Mouse (Mus musculus) stomach, postnatal 0 days (tissue): ENCODE data around the gene Pla2g4b. TPM values are rescaled to one million over a fixed set of nuclear protein-coding genes. Genes with fewer than 3 reads are reported as not detected.

ENCODE experiments used
- ATAC-seq: fragments of 200-750 bp; cut with Nextera tagmentation; 2 replicates; pipeline ENCODE4 v1.8.0; 2017; ENCODE audit not compliant: low FRiP score, low TSS enrichment
- DNase-seq: peaks from one replicate; pipeline ENCODE4 v3.0.0-alpha.2; 2016; ENCODE audit warnings: low spot score
- H3K27ac ChIP-seq: fragments of 300-500 bp; sonication (generic); replicated peaks from 2 replicates; pipeline ENCODE4 v1.5.1; 2014; ENCODE audit warnings: mild to moderate bottlenecking, control low read depth
- H3K27me3 ChIP-seq: fragments of 300-500 bp; sonication (generic); 2 replicates; pipeline ENCODE4 v1.6.1; 2014; ENCODE audit warnings: low read length; ENCODE audit not compliant: control insufficient read depth, insufficient read depth
- H3K36me3 ChIP-seq: fragments of 300-500 bp; sonication (generic); 2 replicates; pipeline ENCODE4 v1.6.1; 2014; ENCODE audit warnings: low read length, mixed read lengths; ENCODE audit not compliant: control insufficient read depth, insufficient read depth
- H3K4me1 ChIP-seq: fragments of 300-500 bp; sonication (generic); replicated peaks from 2 replicates; pipeline ENCODE4 v1.6.1; 2014; ENCODE audit warnings: antibody characterized with exemption; ENCODE audit not compliant: control insufficient read depth, insufficient read depth
- H3K4me2 ChIP-seq: fragments of 300-500 bp; sonication (generic); replicated peaks from 2 replicates; pipeline ENCODE4 v1.6.1; 2014; ENCODE audit warnings: low read depth, mild to moderate bottlenecking, control low read depth, moderate library complexity
- H3K4me3 ChIP-seq: fragments of 300-500 bp; sonication (generic); 2 replicates; pipeline ENCODE4 v1.5.1; 2014; ENCODE audit warnings: low read depth, low read length, control low read depth
- H3K9ac ChIP-seq: fragments of 300-500 bp; sonication (generic); 2 replicates; pipeline ENCODE4 v1.6.1; 2014; ENCODE audit warnings: mild to moderate bottlenecking, low read length, control low read depth, mixed read lengths
- H3K9me3 ChIP-seq: fragments of 300-500 bp; sonication (generic); 2 replicates; pipeline ENCODE4 v1.6.1; 2016; ENCODE audit warnings: low read length; ENCODE audit not compliant: control insufficient read depth
- CTCF ChIP-seq: IDR thresholded peaks from 2 replicates; pipeline ENCODE4 v1.5.1; 2016; ENCODE audit warnings: antibody characterized with exemption, low read depth, mild to moderate bottlenecking, moderate library complexity
- EP300 ChIP-seq: optimal IDR thresholded peaks from 2 replicates; pipeline ENCODE3; 2016; ENCODE audit warnings: antibody characterized with exemption
- WGBS: fragments of 180-500 bp; shearing (Covaris S2); extraction: QIAGEN DNeasy Blood & Tissue Kit; methylation state at CpG from one replicate; pipeline ENCODE4 v1.1.7; 2014; 5-methylcytosine and 5-hydroxymethylcytosine counted together
- polyA plus RNA-seq: library from polyadenylated mRNA; unstranded; fragments of >200 nt; fragmentation: Nextera tagmentation; extraction: Ambion mirVana; gene quantifications from 2 replicates; pipeline ENCODE4 v1.2.1, GENCODE M21; 2015

Pla2g4b gene
- polyA plus RNA-seq, 1 experiment from 2014 or later, result 8.0 TPM

DNA sequence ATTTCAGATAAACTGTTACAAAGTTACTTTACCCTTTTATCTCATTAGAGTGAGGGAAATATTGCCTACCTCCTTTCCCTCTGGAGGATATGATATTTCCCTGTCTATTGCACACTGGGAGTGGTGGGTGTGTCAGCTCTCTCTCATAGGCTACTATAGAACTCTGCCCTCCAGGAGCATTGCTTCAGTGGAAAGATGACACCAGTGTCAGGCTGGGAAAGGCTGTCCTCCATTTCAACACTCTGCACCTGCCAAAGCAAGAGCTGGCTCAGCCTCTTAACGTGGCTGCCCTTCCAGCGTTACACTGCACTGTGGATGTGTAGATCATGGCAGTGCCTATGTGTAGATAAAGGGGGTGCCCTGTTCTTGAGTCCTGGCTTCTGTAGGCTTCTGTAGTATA is 40.9 kb upstream of the Pla2g4b start:
- ATAC-seq, result no peak
- TF ChIP-seq EP300 (no peak), CTCF (no peak)
- H3K4me3 ChIP-seq, result no peak overlapping the region
- no peaks in the 10 kb centered on the region for H3K27me3 ChIP-seq
- H3K9me3 ChIP-seq, result no peaks in the 10 kb centered on the region
- 78% methylated on average over 2 of the region's 2 CpGs for WGBS
- H3K36me3 ChIP-seq, result no peaks in the 10 kb centered on the region
- peaks cover 3% of the 10 kb centered on the region for H3K4me1 ChIP-seq
- H3K9ac ChIP-seq, result no peak overlapping the region
- no peak for DNase-seq
- no peak overlapping the region for H3K27ac ChIP-seq
- H3K4me2 ChIP-seq, result no peak overlapping the region

DNA sequence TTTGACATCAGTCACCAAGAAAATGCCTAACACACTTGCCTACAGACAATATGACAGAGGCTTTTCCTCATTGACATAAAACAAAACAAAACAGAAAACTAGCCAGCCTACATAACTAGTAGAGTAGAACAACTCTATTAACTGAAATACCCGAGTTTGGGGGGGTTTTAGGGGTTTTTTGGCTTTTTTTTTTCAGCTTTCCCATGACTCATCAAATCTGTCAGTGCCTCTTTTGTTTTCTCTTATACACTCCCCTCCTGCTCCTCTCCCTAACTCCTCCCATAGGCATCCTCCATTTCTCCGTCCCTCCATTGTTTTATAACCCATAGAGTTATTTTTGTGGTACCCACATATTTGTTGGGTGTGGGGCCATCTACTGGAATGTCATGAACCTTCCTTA is 39.7 kb upstream of the Pla2g4b start:
- no peak overlapping the region for H3K9ac ChIP-seq
- no peak overlapping the region for H3K4me3 ChIP-seq
- ATAC-seq (no peak), DNase-seq (no peak)
- no peak overlapping the region for H3K4me2 ChIP-seq
- H3K27me3 ChIP-seq, result no peaks in the 10 kb centered on the region
- no peak overlapping the region for H3K27ac ChIP-seq
- H3K36me3 ChIP-seq, result no peaks in the 10 kb centered on the region
- H3K4me1 ChIP-seq, result peaks cover 3% of the 10 kb centered on the region
- H3K9me3 ChIP-seq, result no peaks in the 10 kb centered on the region
- WGBS, result 46% methylated on average over 2 of the region's 2 CpGs
- TF ChIP-seq EP300, result no peak

DNA sequence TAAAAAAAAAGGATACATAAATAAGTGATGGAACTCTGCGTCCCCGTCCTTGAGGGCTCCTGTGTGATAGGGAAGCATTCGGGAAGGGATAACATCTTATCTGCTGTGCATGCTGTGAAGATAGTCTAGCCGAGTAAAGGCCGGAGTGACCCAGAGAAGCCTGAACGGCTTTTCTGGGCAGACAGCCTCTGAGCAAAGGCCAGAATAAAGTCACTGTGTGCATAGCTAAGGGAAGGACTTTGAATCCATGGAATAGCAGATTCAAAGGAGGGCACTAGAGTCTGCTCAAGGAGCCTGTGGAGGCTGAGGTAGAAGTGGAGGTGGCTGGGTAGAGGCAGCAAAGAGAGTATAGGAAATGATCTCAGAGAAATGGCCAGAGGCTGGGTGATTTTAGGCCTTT is 38.4 kb upstream of the Pla2g4b start:
- Histone ChIP-seq H3K27ac (peak overlapping the region; percentile 81), H3K36me3 (0 out of 2 replicates have a peak, but pooled peaks cover 3% of the 10 kb centered on the region), H3K9me3 (no peaks in the 10 kb centered on the region), H3K4me1 (peaks cover 3% of the 10 kb centered on the region), H3K4me3 (no peak overlapping the region), H3K4me2 (no peak overlapping the region), H3K9ac (no peak overlapping the region), H3K27me3 (no peaks in the 10 kb centered on the region)
- ATAC-seq (no peak), DNase-seq (no peak)
- TF ChIP-seq EP300, result no peak
- TF ChIP-seq CTCF, result no peak
- 83% methylated on average over 6 of the region's 6 CpGs for WGBS

DNA sequence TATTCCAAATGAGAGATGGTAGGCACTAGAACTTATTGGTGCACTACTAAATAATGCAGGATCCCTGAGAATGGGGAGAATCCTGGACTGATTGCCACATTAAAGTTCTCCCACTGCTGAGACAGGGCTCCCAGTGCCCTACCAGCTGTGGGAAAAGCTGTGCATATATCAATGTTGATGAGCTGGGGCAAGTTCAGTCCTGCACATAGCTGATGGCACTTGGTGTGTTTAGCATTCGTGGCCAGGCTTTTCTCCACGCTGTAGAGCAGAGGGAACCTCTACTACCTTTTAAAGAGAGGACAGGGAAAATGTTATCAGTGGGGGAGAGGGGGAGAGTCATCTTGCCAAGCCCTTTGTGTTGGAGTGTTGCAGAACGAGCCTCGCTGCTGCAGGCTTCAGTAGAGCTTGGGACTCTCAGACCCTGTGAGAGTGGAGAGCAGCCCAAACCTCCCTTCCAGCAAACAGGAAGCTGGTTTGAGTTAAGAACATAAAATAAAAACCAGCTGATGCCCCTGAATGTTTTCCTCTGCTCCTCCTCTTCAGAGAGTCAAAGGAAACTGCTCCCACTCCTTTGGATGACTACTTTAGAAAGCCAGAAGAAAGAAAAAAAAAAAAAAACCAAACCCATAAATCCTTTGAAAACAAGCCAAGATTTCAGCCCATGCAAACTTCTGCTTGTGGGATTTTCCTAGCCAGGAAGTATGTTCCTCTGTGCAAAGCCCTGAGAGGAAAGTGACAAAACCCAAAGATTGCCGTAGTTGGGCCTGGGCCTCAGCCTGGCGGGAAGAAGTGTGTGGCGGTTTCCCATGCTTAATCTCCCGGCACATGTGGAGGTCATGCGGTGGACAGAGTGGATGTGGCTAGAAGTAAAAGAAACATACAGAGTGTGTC is 37.6 kb upstream of the Pla2g4b start:
- Histone ChIP-seq H3K4me2 (no peak overlapping the region), H3K36me3 (0 out of 2 replicates have a peak, but pooled peaks cover 3% of the 10 kb centered on the region), H3K27ac (peak overlapping the region; percentile 81), H3K4me3 (no peak overlapping the region), H3K4me1 (peaks cover 3% of the 10 kb centered on the region), H3K27me3 (no peaks in the 10 kb centered on the region), H3K9ac (no peak overlapping the region), H3K9me3 (no peaks in the 10 kb centered on the region)
- DNase-seq (no peak), ATAC-seq (no peak)
- 25% methylated on average over 9 of the region's 9 CpGs for WGBS
- no peak for TF ChIP-seq CTCF
- TF ChIP-seq EP300, result no peak

DNA sequence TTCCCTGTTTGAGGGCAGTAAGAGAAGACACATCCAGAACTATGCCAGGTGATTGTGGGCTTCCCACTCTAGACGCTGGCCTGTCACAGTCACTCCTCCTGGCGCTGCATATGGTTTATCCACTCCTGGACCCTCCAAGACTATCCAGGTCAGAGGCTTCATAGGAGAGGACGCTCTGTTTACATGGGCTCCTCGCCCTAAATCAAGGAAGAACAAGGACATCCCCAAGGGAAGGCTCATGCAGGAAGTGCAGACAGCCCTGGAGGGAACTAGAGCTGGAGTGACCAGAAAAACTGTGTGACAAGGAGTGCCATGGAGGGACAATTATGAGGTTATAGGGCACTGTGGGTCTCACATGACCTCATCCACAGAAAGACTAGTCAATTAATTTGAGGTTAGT is 35.9 kb upstream of the Pla2g4b start:
- no peaks in the 10 kb centered on the region for H3K9me3 ChIP-seq
- 79% methylated on average over 4 of the region's 4 CpGs for WGBS
- H3K36me3 ChIP-seq, result 0 out of 2 replicates have a peak, but pooled peaks cover 6% of the 10 kb centered on the region
- H3K9ac ChIP-seq, result no peak overlapping the region
- H3K27me3 ChIP-seq, result no peaks in the 10 kb centered on the region
- H3K27ac ChIP-seq, result no peak overlapping the region
- ATAC-seq, result no peak
- DNase-seq, result no peak
- peaks cover 3% of the 10 kb centered on the region for H3K4me1 ChIP-seq
- H3K4me2 ChIP-seq, result no peak overlapping the region
- TF ChIP-seq CTCF (no peak), EP300 (no peak)
- H3K4me3 ChIP-seq, result no peak overlapping the region

DNA sequence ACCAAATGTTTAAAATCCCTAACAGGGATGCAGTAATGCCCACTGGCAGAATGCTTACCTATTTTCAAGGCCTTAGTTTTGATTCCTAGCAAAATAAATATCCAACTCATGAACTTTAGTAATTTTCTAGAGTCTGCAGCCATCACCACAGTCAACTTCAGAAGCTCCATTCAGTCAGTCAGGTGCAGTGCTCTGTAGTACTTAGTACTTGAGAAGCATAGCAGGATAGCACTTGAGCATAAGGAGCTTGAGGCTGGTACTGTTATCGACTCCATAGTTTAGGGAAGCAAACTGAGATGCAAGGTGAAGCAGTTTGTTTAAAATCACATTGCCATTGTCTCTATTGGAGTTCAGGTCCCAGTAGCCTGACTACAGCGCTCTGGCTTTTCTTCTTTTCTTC is 33.5 kb upstream of the Pla2g4b start:
- no peak overlapping the region for H3K9ac ChIP-seq
- peaks cover 3% of the 10 kb centered on the region for H3K4me1 ChIP-seq
- H3K4me3 ChIP-seq, result no peak overlapping the region
- 89% methylated on average over 2 of the region's 2 CpGs for WGBS
- H3K27me3 ChIP-seq, result no peaks in the 10 kb centered on the region
- ATAC-seq, result no peak
- no peak overlapping the region for H3K4me2 ChIP-seq
- no peak for TF ChIP-seq EP300
- TF ChIP-seq CTCF, result no peak
- H3K36me3 ChIP-seq, result 0 out of 2 replicates have a peak, but pooled peaks cover 6% of the 10 kb centered on the region
- no peak for DNase-seq
- H3K27ac ChIP-seq, result no peak overlapping the region
- H3K9me3 ChIP-seq, result no peaks in the 10 kb centered on the region
